Mouse (Mus musculus) MEL (cell line): ENCODE measurements around the gene Slc25a21. TPM values are rescaled to one million over a fixed set of nuclear protein-coding genes. Genes with fewer than 3 reads are reported as not detected.

Source experiments
- DNase-seq: peaks from one replicate; pipeline ENCODE4 v3.0.0; 2011; ENCODE audit warnings: low read depth, low spot score
- H3K27ac ChIP-seq: 2 replicates; pipeline ENCODE4 v1.5.1; 2012; ENCODE audit warnings: low read depth, mild to moderate bottlenecking, control low read depth, low read length, moderate library complexity; ENCODE audit not compliant: control insufficient read depth
- H3K27me3 ChIP-seq, 2 experiments: fragments of 150-350 bp in 1 of 2; sonication (generic) in 1 of 2; 2 replicates each; pipeline ENCODE4 v1.6.1; 2012; ENCODE audit warnings: low read length in 2 of 2, mild to moderate bottlenecking in 2 of 2, improper control_type of control experiment in 1 of 2, moderate library complexity in 1 of 2; ENCODE audit not compliant: insufficient read depth in 2 of 2, control insufficient read depth in 1 of 2
- H3K36me3 ChIP-seq, 2 experiments: 2 replicates each; pipeline ENCODE4 v1.6.1; 2012 to 2014; ENCODE audit warnings: low read length in 2 of 2, improper control_type of control experiment in 1 of 2, inconsistent platforms in 1 of 2, mild to moderate bottlenecking in 1 of 2; ENCODE audit not compliant: insufficient read depth in 2 of 2, control insufficient read depth in 1 of 2
- H3K4me1 ChIP-seq, 2 experiments: fragments of 150-350 bp in 1 of 2; sonication (generic) in 1 of 2; 2 replicates each; pipeline ENCODE4 v1.6.1; 2012; ENCODE audit warnings: low read length in 2 of 2, improper control_type of control experiment in 1 of 2, mild to moderate bottlenecking in 1 of 2; ENCODE audit not compliant: insufficient read depth in 2 of 2, control insufficient read depth in 1 of 2
- H3K4me3 ChIP-seq, 2 experiments: fragments of 150-350 bp in 1 of 2; sonication (generic) in 1 of 2; 2 replicates each; pipeline ENCODE4 v1.5.1; 2012; ENCODE audit warnings: low read depth in 2 of 2, low read length in 2 of 2, mild to moderate bottlenecking in 2 of 2, moderate library complexity in 2 of 2, control low read depth in 1 of 2, improper control_type of control experiment in 1 of 2; ENCODE audit not compliant: control insufficient read depth in 1 of 2, insufficient read depth in 1 of 2
- H3K79me2 ChIP-seq: 2 replicates; pipeline ENCODE4 v1.6.1; 2012; ENCODE audit warnings: mild to moderate bottlenecking, low read length, moderate library complexity; ENCODE audit not compliant: control insufficient read depth, poor library complexity, insufficient read depth
- H3K9ac ChIP-seq: 2 replicates; pipeline ENCODE4 v1.6.1; 2012; ENCODE audit warnings: low read depth, mild to moderate bottlenecking, control low read depth, low read length, moderate library complexity; ENCODE audit not compliant: control insufficient read depth, poor library complexity, severe bottlenecking
- H3K9me3 ChIP-seq: fragments of 150-350 bp; sonication (generic); replicated peaks from 2 replicates; pipeline ENCODE4 v1.6.1; 2012; ENCODE audit warnings: mild to moderate bottlenecking, low read length, improper control_type of control experiment, moderate library complexity; ENCODE audit not compliant: insufficient read depth
- CHD1 ChIP-seq: IDR thresholded peaks from 2 replicates; pipeline ENCODE4 v1.6.1; 2012; ENCODE audit warnings: low read depth, mild to moderate bottlenecking, inconsistent platforms, low read length, improper control_type of control experiment
- ELF1 ChIP-seq: IDR thresholded peaks from 2 replicates; pipeline ENCODE4 v1.6.1; 2014; ENCODE audit warnings: low read depth, mild to moderate bottlenecking, inconsistent platforms, low read length, improper control_type of control experiment, moderate library complexity
- ETS1 ChIP-seq: IDR thresholded peaks from 2 replicates; pipeline ENCODE4 v1.6.1; 2012; ENCODE audit warnings: low read depth, mild to moderate bottlenecking, inconsistent platforms, low read length, improper control_type of control experiment, moderate library complexity
- GABPA ChIP-seq: IDR thresholded peaks from 2 replicates; pipeline ENCODE4 v1.6.1; 2012; ENCODE audit warnings: low read depth, mild to moderate bottlenecking, inconsistent platforms, low read length, improper control_type of control experiment, moderate library complexity
- GATA1 ChIP-seq: IDR thresholded peaks from 2 replicates; pipeline ENCODE4 v1.6.1; 2011; ENCODE audit warnings: low read depth, low read length, improper control_type of control experiment
- KAT2A ChIP-seq: conservative IDR thresholded peaks from 2 replicates; pipeline ENCODE4 v1.6.1; 2012; ENCODE audit warnings: low read depth, low read length, improper control_type of control experiment, inconsistent platforms
- MAFK ChIP-seq: IDR thresholded peaks from 2 replicates; pipeline ENCODE4 v1.6.1; 2011; ENCODE audit warnings: low read depth, mild to moderate bottlenecking, low read length, improper control_type of control experiment, borderline replicate concordance
- MAX ChIP-seq: IDR thresholded peaks from 2 replicates; pipeline ENCODE4 v1.6.1; 2011; ENCODE audit warnings: low read length, improper control_type of control experiment
- MAZ ChIP-seq: IDR thresholded peaks from 2 replicates; pipeline ENCODE4 v1.6.1; 2012; ENCODE audit warnings: low read depth, mild to moderate bottlenecking, inconsistent platforms, low read length, improper control_type of control experiment
- MEF2A ChIP-seq: IDR thresholded peaks from 2 replicates; pipeline ENCODE4 v1.6.1; 2014; ENCODE audit warnings: low read depth, mild to moderate bottlenecking, inconsistent platforms, low read length, improper control_type of control experiment; ENCODE audit not compliant: poor library complexity, insufficient replicate concordance, severe bottlenecking; ENCODE audit errors: extremely low read depth
- MXI1 ChIP-seq: IDR thresholded peaks from 2 replicates; pipeline ENCODE4 v1.6.1; 2011; ENCODE audit warnings: mild to moderate bottlenecking, low read depth, low read length, improper control_type of control experiment
- MYC ChIP-seq: IDR thresholded peaks from 2 replicates; pipeline ENCODE4 v1.6.1; 2011; ENCODE audit warnings: low read depth, mild to moderate bottlenecking, low read length, improper control_type of control experiment, moderate library complexity
- RCOR1 ChIP-seq: IDR thresholded peaks from 2 replicates; pipeline ENCODE4 v1.6.1; 2012; ENCODE audit warnings: low read depth, mild to moderate bottlenecking, inconsistent platforms, low read length, improper control_type of control experiment
- SIN3A ChIP-seq: IDR thresholded peaks from 2 replicates; pipeline ENCODE4 v1.6.1; 2012; ENCODE audit warnings: low read length, improper control_type of control experiment, inconsistent platforms
- SMC3 ChIP-seq: IDR thresholded peaks from 2 replicates; pipeline ENCODE4 v1.6.1; 2011; ENCODE audit warnings: low read depth, low read length, improper control_type of control experiment
- TAL1 ChIP-seq: IDR thresholded peaks from 2 replicates; pipeline ENCODE4 v1.6.1; 2012; ENCODE audit warnings: mild to moderate bottlenecking, inconsistent platforms, low read length, moderate library complexity, mixed read lengths
- TBP ChIP-seq: IDR thresholded peaks from 2 replicates; pipeline ENCODE4 v1.8.0; 2011; ENCODE audit warnings: low read depth, low read length, improper control_type of control experiment
- TCF12 ChIP-seq: IDR thresholded peaks from 2 replicates; pipeline ENCODE4 v1.6.1; 2014; ENCODE audit warnings: low read depth, mild to moderate bottlenecking, inconsistent platforms, low read length, improper control_type of control experiment, moderate library complexity
- USF1 ChIP-seq: IDR thresholded peaks from 2 replicates; pipeline ENCODE4 v1.6.1; 2014; ENCODE audit warnings: low read depth, mild to moderate bottlenecking, inconsistent platforms, low read length, improper control_type of control experiment, moderate library complexity
- USF2 ChIP-seq, 2 experiments: IDR thresholded peaks; 2 replicates each; pipeline ENCODE4 v1.6.1; 2011 to 2012; ENCODE audit warnings: improper control_type of control experiment in 2 of 2, low read length in 2 of 2, borderline replicate concordance in 1 of 2, inconsistent platforms in 1 of 2, low read depth in 1 of 2, mild to moderate bottlenecking in 1 of 2; ENCODE audit not compliant: insufficient read depth in 1 of 2
- ZKSCAN1 ChIP-seq: IDR thresholded peaks from 2 replicates; pipeline ENCODE4 v1.6.1; 2012; ENCODE audit warnings: low read depth, mild to moderate bottlenecking, inconsistent platforms, low read length, improper control_type of control experiment, moderate library complexity
- ZMIZ1 ChIP-seq: IDR thresholded peaks from 2 replicates; pipeline ENCODE4 v1.6.1; 2012; ENCODE audit warnings: low read depth, mild to moderate bottlenecking, inconsistent platforms, low read length, improper control_type of control experiment, moderate library complexity
- polyA plus RNA-seq, 2 experiments: library from polyadenylated mRNA; stranded (reverse) in 1 of 2; unstranded in 1 of 2; fragments of >175 nt in 1 of 2; fragments of >200 nt in 1 of 2; gene quantifications; 2 replicates each; pipeline versions ENCODE4 v1.2.1 to v1.2.4; 2012; ENCODE audit warnings: low replicate concordance in 2 of 2, low read depth in 1 of 2; ENCODE audit not compliant: insufficient read length in 2 of 2, insufficient read depth in 1 of 2, missing spikeins in 1 of 2
- total RNA-seq: library from RNA; depleted of rRNA; stranded (reverse); fragments of 300-350 nt; gene quantifications from 2 replicates; pipeline ENCODE4 v1.2.3, GENCODE M21; 2012

Gene Slc25a21
- total and polyA plus RNA-seq, 3 experiments, result 14.7 to 18.3 TPM; not detected in 1

DNA sequence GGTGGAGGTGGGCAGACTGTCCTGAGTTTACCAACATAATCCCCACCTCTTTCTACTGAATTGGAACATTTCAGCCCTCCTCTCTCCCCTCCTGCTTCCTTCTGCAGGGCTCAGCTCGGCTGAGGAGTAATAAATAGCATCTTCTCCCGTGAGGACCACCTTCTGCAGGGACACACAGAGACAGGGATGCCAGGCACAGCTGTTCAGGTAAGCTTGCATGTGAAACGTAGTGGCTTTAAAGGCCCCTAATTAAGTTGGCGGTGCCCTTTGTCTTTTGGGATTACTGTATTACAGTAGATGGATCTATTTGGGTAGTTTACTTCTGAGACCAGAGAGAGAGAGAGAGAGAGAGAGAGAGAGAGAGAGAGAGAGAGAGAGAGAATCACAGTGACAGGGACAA lies 344.6 kb downstream of the Slc25a21 start:
- DNase-seq, result no peak
- Histone ChIP-seq H3K27ac (no peak overlapping the region), H3K79me2 (no peaks in the 10 kb centered on the region), H3K9ac (no peak overlapping the region), H3K4me3 (no peak overlapping the region), H3K27me3 (no peaks in the 10 kb centered on the region), H3K36me3 (no peaks in the 10 kb centered on the region), H3K9me3 (no peaks in the 10 kb centered on the region), H3K4me1 (peaks cover 0 to 2% of the 10 kb centered on the region in 2 experiments; a peak in 1 of 4 replicates)
- TF ChIP-seq MEF2A, result no peak
- TF ChIP-seq TCF12, result no peak
- TF ChIP-seq TAL1, result no peak
- no peak for TF ChIP-seq SMC3
- TF ChIP-seq GABPA, result no peak
- no peak for TF ChIP-seq TBP
- TF ChIP-seq ETS1, result no peak
- TF ChIP-seq KAT2A, result no peak
- TF ChIP-seq ZMIZ1, result no peak
- no peak for TF ChIP-seq MAZ
- no peak for TF ChIP-seq MXI1
- no peak for TF ChIP-seq USF2 (IDR thresholded peaks at IDR 0.05; ENCODE audit: borderline replicate concordance in 1 of 2, insufficient read depth in 1 of 2, low read depth in 1 of 2, low read length in 2 of 2)
- no peak for TF ChIP-seq RCOR1
- TF ChIP-seq USF1, result no peak
- no peak for TF ChIP-seq ELF1
- no peak for TF ChIP-seq MYC

DNA sequence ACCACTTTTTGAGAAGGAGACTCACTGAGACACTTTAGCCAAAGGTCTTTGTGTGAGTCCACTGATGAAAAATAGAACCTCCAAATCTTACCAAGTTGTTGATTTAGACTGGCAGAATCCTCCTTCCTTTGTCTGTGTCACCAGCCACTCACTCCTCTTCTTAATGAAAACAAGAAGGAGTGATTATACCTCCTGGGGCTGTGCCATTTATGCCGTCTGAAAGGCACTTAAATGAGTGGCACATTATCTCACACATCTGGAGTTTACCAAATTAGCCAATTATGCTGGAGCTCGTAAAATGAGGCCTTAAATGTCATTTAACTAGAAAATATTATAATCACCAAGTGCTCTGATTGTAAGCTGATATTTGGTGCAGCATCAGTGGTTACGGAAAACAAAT lies 345.8 kb downstream of the Slc25a21 start:
- H3K27me3 ChIP-seq, result no peaks in the 10 kb centered on the region
- TF ChIP-seq MAX, result no peak
- no peak for TF ChIP-seq TAL1
- no peak for TF ChIP-seq SMC3
- no peak for TF ChIP-seq TCF12
- no peak for TF ChIP-seq CHD1
- no peak for TF ChIP-seq MAFK
- no peak for TF ChIP-seq ZKSCAN1
- no peak for TF ChIP-seq GATA1
- TF ChIP-seq ETS1, result no peak
- no peak for TF ChIP-seq ELF1
- TF ChIP-seq SIN3A, result no peak
- H3K36me3 ChIP-seq, result no peaks in the 10 kb centered on the region
- no peak overlapping the region for H3K9ac ChIP-seq
- no peaks in the 10 kb centered on the region for H3K9me3 ChIP-seq
- no peak for DNase-seq
- no peaks in the 10 kb centered on the region for H3K79me2 ChIP-seq
- no peak overlapping the region for H3K4me3 ChIP-seq
- H3K4me1 ChIP-seq, result no peaks in the 10 kb centered on the region
- no peak overlapping the region for H3K27ac ChIP-seq
